27 mouse cellular contexts compared by ENCODE assay signal in genomic region chr10:14517909-14518308, GRCm38 (mm10). TPM values are rescaled to one million over a fixed set of nuclear protein-coding genes. Genes with fewer than 3 reads are reported as not detected.
DNase-seq lines count a peak whose midpoint lies in the region; ATAC-seq and TF ChIP-seq lines count a peak whose summit lies in the region.
"Had no signal": no experiment of that assay in that cellular context is flagged by ENCODE, and none has a peak within 500 bp of the region (broad histone marks: within the 10 kb centered on the region; RNA-seq: fewer than 3 reads in every experiment).

No protein-coding gene starts in this region.

- TF ChIP-seq RAD21 in CH12.LX (IDR thresholded peaks at IDR 0.05; ENCODE audit: low read depth, low read length), result no peak

- dilution Hi-C loops in CH12.LX (cut with MboI; ENCODE audit: extremely low pct_ligation_motif_present, extremely low pct_unique_long_range_greater_than_20kb, low sequenced_read_pairs), result no loop called here

- no peak for TF ChIP-seq CTCF in lung, postnatal 0 days (IDR thresholded peaks at IDR 0.05)
- TF ChIP-seq CTCF in CH12.LX (conservative IDR thresholded peaks at IDR 0.05 in 1 of 2, IDR thresholded peaks at IDR 0.05 in 1 of 2; ENCODE audit: low read depth in 2 of 2, low read length in 2 of 2), result no peak
- TF ChIP-seq CTCF in Patski (IDR thresholded peaks at IDR 0.05), result no peak
- TF ChIP-seq CTCF in layer of hippocampus, adult 2 months (conservative IDR thresholded peaks at IDR 0.05), result no peak

- no peak overlapping the region for H3K27ac ChIP-seq in kidney, embryonic 15.5 days
- no peak overlapping the region for H3K27ac ChIP-seq in lung, postnatal 0 days (ENCODE audit: low read length)
- no peak overlapping the region for H3K27ac ChIP-seq in CH12.LX (ENCODE audit: insufficient read depth, low read depth)
- H3K27ac ChIP-seq in layer of hippocampus, adult 2 months, result no peak overlapping the region
- H3K27ac ChIP-seq: heart, embryonic 13.5 days; hindbrain, embryonic 15.5 days; kidney, postnatal 0 days; liver, embryonic 14.5 days; macrophage; stomach, postnatal 0 days had no signal

- no peaks in the 10 kb centered on the region for H3K27me3 ChIP-seq in kidney, embryonic 15.5 days
- H3K27me3 ChIP-seq in lung, postnatal 0 days (replicated peaks; ENCODE audit: insufficient read depth, low read length), result no peaks in the 10 kb centered on the region
- H3K27me3 ChIP-seq in CH12.LX (replicated peaks) (no peaks in the 10 kb centered on the region), Patski (no peaks in the 10 kb centered on the region)
- H3K27me3 ChIP-seq: heart, embryonic 13.5 days; hindbrain, embryonic 15.5 days had no signal

- TF ChIP-seq EP300 in lung, postnatal 0 days (IDR thresholded peaks at IDR 0.05), result no peak
- TF ChIP-seq EP300 in CH12.LX (IDR thresholded peaks at IDR 0.05; ENCODE audit: low read length), result no peak

- 0 out of 2 replicates have a peak, but pooled peaks have one; percentile 33 for ATAC-seq in kidney, embryonic 15.5 days (replicated peaks; ENCODE audit: low FRiP score)
- peak; percentile 59; the same call in 1 of the 2 replicates for ATAC-seq in lung, postnatal 0 days
- peak; percentile 71 for ATAC-seq in Patski

- no peaks in the 10 kb centered on the region for H3K9me3 ChIP-seq in kidney, embryonic 15.5 days (replicated peaks)
- no peaks in the 10 kb centered on the region for H3K9me3 ChIP-seq in lung, postnatal 0 days (ENCODE audit: low read length)
- H3K9me3 ChIP-seq in CH12.LX (replicated peaks; ENCODE audit: low read length), result no peaks in the 10 kb centered on the region
- H3K9me3 ChIP-seq: heart, embryonic 13.5 days; hindbrain, embryonic 15.5 days had no signal

- no peak overlapping the region for H3K9ac ChIP-seq in kidney, embryonic 15.5 days
- no peak overlapping the region for H3K9ac ChIP-seq in lung, postnatal 0 days (replicated peaks; ENCODE audit: low read depth)
- no peak overlapping the region for H3K9ac ChIP-seq in CH12.LX (ENCODE audit: insufficient read depth, low read depth)
- H3K9ac ChIP-seq: heart, embryonic 13.5 days; hindbrain, embryonic 15.5 days; liver, embryonic 14.5 days had no signal

- H3K36me3 ChIP-seq in kidney, embryonic 15.5 days, result no peaks in the 10 kb centered on the region
- H3K36me3 ChIP-seq in lung, postnatal 0 days (ENCODE audit: insufficient read depth, low read length), result no peaks in the 10 kb centered on the region
- H3K36me3 ChIP-seq in CH12.LX (replicated peaks in 1 of 2; ENCODE audit: control insufficient read depth in 1 of 2, insufficient read depth in 1 of 2, low read length in 1 of 2), result no peaks in the 10 kb centered on the region
- H3K36me3 ChIP-seq: heart, embryonic 13.5 days; hindbrain, embryonic 15.5 days had no signal

- no peak for TF ChIP-seq POLR2A in CH12.LX (IDR thresholded peaks at IDR 0.05; ENCODE audit: low read depth, low read length)

- in situ Hi-C loops in CH12.LX (cut with MboI; ENCODE audit: low pct_ligation_motif_present, low pct_unique_long_range_greater_than_20kb, low sequenced_read_pairs) (no loop called here), Patski (cut with MboI; ENCODE audit: low pct_unique_long_range_greater_than_20kb) (no loop called here)

- CTCF ChIA-PET in Patski (lab: Charles Lee), result interaction anchor here (1.2 to 1.9 kb wide), 4 partner anchors 11 to 62 kb away, joined by 3 to 6 read pairs (median 3); no protein-coding TSS in a partner anchor

- DNase-seq in kidney, postnatal 36 days, result no peak
- no peak for DNase-seq in lung, postnatal 0 days (ENCODE audit: low spot score)
- no peak for DNase-seq in lung, postnatal 4 days
- DNase-seq in CH12.LX (ENCODE audit: extremely low read depth), result peak; percentile 18
- no peak for DNase-seq in Patski (ENCODE audit: low read depth, low spot score)
- no peak for DNase-seq in layer of hippocampus, adult 2 months (ENCODE audit: low spot score in 2 of 2)
- DNase-seq: adrenal gland, adult 8-10 months; B cell, adult 2 months; cerebellum, adult 2 months; cerebellum, postnatal 25 days; gastrocnemius, postnatal 10 days; kidney, adult 18-20 months; liver; midbrain, embryonic 14.5 days; right cerebral cortex, adult 18-20 months; spleen, adult 18-20 months; thymus, adult 18-20 months; thymus, postnatal 36 days had no signal

- 0 out of 2 replicates have a peak, but pooled peaks cover 4% of the 10 kb centered on the region for H3K4me1 ChIP-seq in kidney, embryonic 15.5 days
- 0 out of 2 replicates have a peak, but pooled peaks cover 2% of the 10 kb centered on the region for H3K4me1 ChIP-seq in lung, postnatal 0 days (ENCODE audit: insufficient read depth, low read depth, low read length)
- H3K4me1 ChIP-seq in CH12.LX (ENCODE audit: control insufficient read depth in 1 of 2, insufficient read depth in 2 of 2), result peaks cover 0 to 13% of the 10 kb centered on the region in 2 experiments; a peak in 2 of 4 replicates
- H3K4me1 ChIP-seq: hindbrain, embryonic 15.5 days had no signal

- H3K4me3 ChIP-seq in kidney, embryonic 15.5 days (replicated peaks), result no peak overlapping the region
- H3K4me3 ChIP-seq in lung, postnatal 0 days (ENCODE audit: low read depth, low read length), result no peak overlapping the region
- H3K4me3 ChIP-seq in CH12.LX (replicated peaks in 1 of 3; ENCODE audit: low read depth in 2 of 3, low read length in 2 of 3, poor library complexity in 1 of 3), result no peak overlapping the region
- H3K4me3 ChIP-seq in layer of hippocampus, adult 2 months, result no peak overlapping the region
- H3K4me3 ChIP-seq: erythroblast, embryonic 14.5 days; heart, embryonic 13.5 days; hindbrain, embryonic 15.5 days had no signal

- H3K79me2 ChIP-seq in CH12.LX (replicated peaks; ENCODE audit: control insufficient read depth, extremely low read depth, insufficient read depth, poor library complexity, severe bottlenecking), result no peaks in the 10 kb centered on the region

- H3K4me2 ChIP-seq in kidney, embryonic 15.5 days, result no peak overlapping the region
- no peak overlapping the region for H3K4me2 ChIP-seq in lung, postnatal 0 days (replicated peaks; ENCODE audit: low read depth, low read length)
- H3K4me2 ChIP-seq in CH12.LX (ENCODE audit: insufficient read depth, low read depth, poor library complexity, severe bottlenecking), result no peak overlapping the region
- H3K4me2 ChIP-seq: heart, embryonic 13.5 days; hindbrain, embryonic 15.5 days had no signal

- POLR2A ChIA-PET in Patski (lab: Charles Lee), result interaction anchor here (0.7 kb wide), 1 partner anchor 53 kb away, joined by 3 read pairs; no protein-coding TSS in a partner anchor

- WGBS in kidney, embryonic 15.5 days, result 49% methylated on average over 5 of the region's 5 CpGs
- whole genome bisulfite sequencing in lung, postnatal 0 days, result 45% methylated on average over 5 of the region's 5 CpGs

TF ChIP-seq in CH12.LX, 34 proteins besides CTCF, POLR2A, EP300 and RAD21:
- no peak for TF ChIP-seq ETS1 (conservative IDR thresholded peaks at IDR 0.05; ENCODE audit: low read depth, low read length)
- TF ChIP-seq NELFE (IDR thresholded peaks at IDR 0.05; ENCODE audit: low read depth, low read length), result no peak
- no peak for TF ChIP-seq NRF1 (IDR thresholded peaks at IDR 0.05; ENCODE audit: low read depth, low read length)
- no peak for TF ChIP-seq CHD2 (IDR thresholded peaks at IDR 0.05; ENCODE audit: low read length)
- no peak for TF ChIP-seq KAT2A (IDR thresholded peaks at IDR 0.05; ENCODE audit: insufficient replicate concordance, low read length)
- no peak for TF ChIP-seq PAX5 (IDR thresholded peaks at IDR 0.05; ENCODE audit: low read length)

RNA-seq across cellular contexts. Expression of gene Adgrg6, which starts 27.6 kb away (rescaled TPM):
- 7.5 and 7.8 TPM in 2 replicates for polyA plus RNA-seq in kidney, embryonic 15.5 days (2015; fragmentation: Nextera tagmentation; extraction: Ambion mirVana)
- 22.1 and 28.3 TPM in 2 replicates for polyA plus RNA-seq in lung, postnatal 0 days (2015; fragmentation: Nextera tagmentation; extraction: Ambion mirVana)
- total RNA-seq in CH12.LX (2012; rRNA removed) (not detected in 2 replicates), CH12.LX (2014; rRNA removed) (not detected in 2 replicates)
- polyA plus RNA-seq in CH12.LX (2012; ENCODE audit: insufficient read length, low read depth) (not detected in 2 replicates), Patski (2021) (43.0 TPM)
- 1 to 10 TPM in 1 of 2 experiments, under 1 TPM in 1; 0.59 to 1.2 TPM for total RNA-seq in layer of hippocampus, adult 2 months (2021)
- total RNA-seq: megakaryocyte-erythroid progenitor cell, adult 5-6 weeks had no signal
